Mouse (Mus musculus) embryonic facial prominence, embryonic 11.5 days (tissue): Measurements from ENCODE around the gene Xirp1. TPM values are rescaled to one million over a fixed set of nuclear protein-coding genes. Genes with fewer than 3 reads are reported as not detected.

Experiments used
- ATAC-seq: fragments of 200-750 bp; cut with Nextera tagmentation; replicated peaks from 2 replicates; pipeline ENCODE4 v1.8.0; 2017; ENCODE audit warnings: low read depth; ENCODE audit not compliant: insufficient number of reproducible peaks, low FRiP score, low TSS enrichment
- DNase-seq: peaks from one replicate; pipeline ENCODE4 v3.0.0-alpha.2; 2015; ENCODE audit warnings: low spot score
- H3K27ac ChIP-seq: fragments of 300-500 bp; sonication (generic); replicated peaks from 2 replicates; pipeline ENCODE4 v1.5.1; 2014; ENCODE audit warnings: mild to moderate bottlenecking, low read depth, low read length, control low read depth
- H3K27me3 ChIP-seq: fragments of 300-500 bp; sonication (generic); 2 replicates; pipeline ENCODE4 v1.6.1; 2014; ENCODE audit warnings: mild to moderate bottlenecking, low read length, moderate library complexity, mixed read lengths; ENCODE audit not compliant: control insufficient read depth, insufficient read depth
- H3K36me3 ChIP-seq: fragments of 300-500 bp; sonication (generic); replicated peaks from 2 replicates; pipeline ENCODE4 v1.6.1; 2014; ENCODE audit warnings: low read depth, mild to moderate bottlenecking, low read length, moderate library complexity, mixed read lengths; ENCODE audit not compliant: control insufficient read depth, insufficient read depth
- H3K4me1 ChIP-seq: fragments of 300-500 bp; sonication (generic); 2 replicates; pipeline ENCODE4 v1.6.1; 2014; ENCODE audit warnings: low read length, mixed read lengths; ENCODE audit not compliant: control insufficient read depth, insufficient read depth
- H3K4me2 ChIP-seq: fragments of 300-500 bp; sonication (generic); 2 replicates; pipeline ENCODE4 v1.6.1; 2014; ENCODE audit warnings: low read depth, mild to moderate bottlenecking, control low read depth, low read length, moderate library complexity
- H3K4me3 ChIP-seq: fragments of 300-500 bp; sonication (generic); 2 replicates; pipeline ENCODE4 v1.5.1; 2014; ENCODE audit warnings: low read depth, low read length, control low read depth
- H3K9ac ChIP-seq: fragments of 300-500 bp; sonication (generic); replicated peaks from 2 replicates; pipeline ENCODE4 v1.6.1; 2014; ENCODE audit warnings: mild to moderate bottlenecking, control low read depth, low read length
- H3K9me3 ChIP-seq: fragments of 300-500 bp; sonication (generic); replicated peaks from 2 replicates; pipeline ENCODE4 v1.6.1; 2016; ENCODE audit warnings: mild to moderate bottlenecking, low read length, inconsistent platforms, mixed read lengths; ENCODE audit not compliant: control insufficient read depth
- WGBS: fragments of 180-500 bp; shearing (Covaris S2); extraction: QIAGEN DNeasy Blood & Tissue Kit; methylation state at CpG from one replicate; pipeline ENCODE4 v1.1.7; 2014; 5-methylcytosine and 5-hydroxymethylcytosine counted together
- polyA plus RNA-seq: library from polyadenylated mRNA; unstranded; fragments of >200 nt; fragmentation: Nextera tagmentation; extraction: Ambion mirVana; gene quantifications from 2 replicates; pipeline ENCODE4 v1.2.1, GENCODE M21; 2014

The Xirp1 gene
- polyA plus RNA-seq, 1 experiment from 2014 or later, result 0.13 TPM

GRCm38 (mm10) chr9:119994207-119994606, 29.2 kb downstream of the Xirp1 start:
- H3K4me1 ChIP-seq, result no peaks in the 10 kb centered on the region
- H3K27ac ChIP-seq, result no peak overlapping the region
- no peak overlapping the region for H3K4me2 ChIP-seq
- 69% methylated on average over 7 of the region's 7 CpGs for WGBS
- ATAC-seq (no peak), DNase-seq (no peak)
- H3K36me3 ChIP-seq, result no peaks in the 10 kb centered on the region
- H3K27me3 ChIP-seq, result no peaks in the 10 kb centered on the region
- no peaks in the 10 kb centered on the region for H3K9me3 ChIP-seq
- H3K4me3 ChIP-seq, result no peak overlapping the region
- no peak overlapping the region for H3K9ac ChIP-seq

- Histone ChIP-seq H3K27ac (no peak overlapping the region), H3K4me2 (no peak overlapping the region)
These were observed 30.1 kb downstream of the Xirp1 start for GRCm38 (mm10) chr9:119993092-119993844.

GRCm38 (mm10) chr9:119991310-119991709, 32.1 kb downstream of the Xirp1 start:
- H3K4me1 ChIP-seq, result no peaks in the 10 kb centered on the region
- H3K4me2 ChIP-seq, result no peak overlapping the region
- H3K27ac ChIP-seq, result no peak overlapping the region
- 17% methylated on average over 5 of the region's 5 CpGs for WGBS
- no peaks in the 10 kb centered on the region for H3K36me3 ChIP-seq
- H3K9ac ChIP-seq, result no peak overlapping the region
- no peaks in the 10 kb centered on the region for H3K27me3 ChIP-seq
- no peak overlapping the region for H3K4me3 ChIP-seq
- ATAC-seq (no peak), DNase-seq (no peak)
- no peaks in the 10 kb centered on the region for H3K9me3 ChIP-seq

More at GRCm38 (mm10) chr9:119993092-119993844, 30.1 kb downstream of the Xirp1 start:
- no peak for DNase-seq
- WGBS, result 82% methylated on average over 10 of the region's 10 CpGs
- no peak overlapping the region for H3K9ac ChIP-seq
- ATAC-seq, result no peak
- no peak overlapping the region for H3K4me3 ChIP-seq
- no peaks in the 10 kb centered on the region for H3K9me3 ChIP-seq
- H3K36me3 ChIP-seq, result no peaks in the 10 kb centered on the region
- no peaks in the 10 kb centered on the region for H3K27me3 ChIP-seq
- no peaks in the 10 kb centered on the region for H3K4me1 ChIP-seq

GRCm38 (mm10) chr9:119988304-119988703, 35.1 kb downstream of the Xirp1 start:
- WGBS, result 39% methylated on average over 7 of the region's 7 CpGs
- H3K27me3 ChIP-seq, result no peaks in the 10 kb centered on the region
- H3K4me2 ChIP-seq, result no peak overlapping the region
- no peak overlapping the region for H3K9ac ChIP-seq
- peaks cover 6% of the 10 kb centered on the region for H3K4me1 ChIP-seq
- no peaks in the 10 kb centered on the region for H3K9me3 ChIP-seq
- DNase-seq, result no peak
- no peak for ATAC-seq
- no peaks in the 10 kb centered on the region for H3K36me3 ChIP-seq
- no peak overlapping the region for H3K4me3 ChIP-seq
- no peak overlapping the region for H3K27ac ChIP-seq

- Histone ChIP-seq H3K4me1 (peaks cover 23% of the 10 kb centered on the region), H3K27ac (0 out of 2 replicates have a peak overlapping the region, but pooled peaks have one; percentile 35)
These were observed 37.4 kb downstream of the Xirp1 start for GRCm38 (mm10) chr9:119985881-119986574.

GRCm38 (mm10) chr9:119984536-119985011, 38.8 kb downstream of the Xirp1 start, which contains the start of gene Csrnp1:
Csrnp1 (minus strand) TSS chr9:119984658.
- Histone ChIP-seq H3K9me3 (no peaks in the 10 kb centered on the region), H3K4me1 (peaks cover 27% of the 10 kb centered on the region), H3K4me3 (peak within 1 kb of the TSS; percentile 65), H3K4me2 (peak within 1 kb of the TSS; percentile 95), H3K27me3 (no peaks in the 10 kb centered on the region), H3K27ac (0 out of 2 replicates have a peak within 1 kb of the TSS, but pooled peaks have one; percentile 28), H3K36me3 (no peaks in the 10 kb centered on the region), H3K9ac (peak within 1 kb of the TSS; percentile 62)
- 5% methylated on average over 14 of the region's 14 CpGs for WGBS
- DNase-seq (no peak), ATAC-seq (no peak)

More at GRCm38 (mm10) chr9:119985881-119986574, 37.4 kb downstream of the Xirp1 start:
- Histone ChIP-seq H3K36me3 (no peaks in the 10 kb centered on the region), H3K4me2 (peak overlapping the region; percentile 23; the same call in 1 of the 2 replicates), H3K4me3 (no peak overlapping the region), H3K9ac (no peak overlapping the region), H3K27me3 (no peaks in the 10 kb centered on the region), H3K9me3 (no peaks in the 10 kb centered on the region)
- DNase-seq, result peak; percentile 54
- ATAC-seq, result no peak
- WGBS, result 59% methylated on average over 10 of the region's 10 CpGs

GRCm38 (mm10) chr9:119983585-119984535, 39.5 kb downstream of the Xirp1 start:
- Histone ChIP-seq H3K9ac (peak overlapping the region; percentile 62), H3K27ac (0 out of 2 replicates have a peak overlapping the region, but pooled peaks have one; percentile 28), H3K4me3 (peak overlapping the region; percentile 65), H3K4me1 (peaks cover 27% of the 10 kb centered on the region), H3K9me3 (no peaks in the 10 kb centered on the region), H3K4me2 (peak overlapping the region; percentile 95), H3K27me3 (no peaks in the 10 kb centered on the region), H3K36me3 (no peaks in the 10 kb centered on the region)
- DNase-seq (peak; percentile 85), ATAC-seq (peak; percentile 49)
- WGBS, result under 1% methylated on average over 69 of the region's 79 CpGs
